Mouse (Mus musculus) layer of hippocampus, adult 18-20 months (tissue): ENCODE data around the gene Rcl1. TPM values are rescaled to one million over a fixed set of nuclear protein-coding genes. Genes with fewer than 3 reads are reported as not detected.

Source experiments
- DNase-seq, 2 experiments: peaks; one replicate each; pipeline ENCODE4 v3.0.0; 2022; ENCODE audit warnings: low spot score in 2 of 2
- total RNA-seq, 2 experiments: library from RNA; stranded (reverse); gene quantifications; 2 replicates each; pipeline ENCODE4 v1.2.3; 2021

The Rcl1 gene
- total RNA-seq, 2 experiments from 2014 or later: 21.9 to 22.3 TPM

GRCm38 (mm10) chr19:29112662-29113061 lies 11.5 kb downstream of the Rcl1 start:
- no peak for DNase-seq

- DNase-seq: no peak
Observed at GRCm38 (mm10) chr19:29113746-29114649, 12.8 kb downstream of the Rcl1 start.

GRCm38 (mm10) chr19:29116796-29117195 lies 15.6 kb downstream of the Rcl1 start:
- no peak for DNase-seq

GRCm38 (mm10) chr19:29118196-29118595 lies 17.0 kb downstream of the Rcl1 start:
- DNase-seq: no peak

GRCm38 (mm10) chr19:29120311-29120710 lies 19.1 kb downstream of the Rcl1 start:
- DNase-seq: no peak

- DNase-seq: no peak
Observed at GRCm38 (mm10) chr19:29121394-29121793, 20.2 kb downstream of the Rcl1 start.

- no peak for DNase-seq
Observed at GRCm38 (mm10) chr19:29124886-29125585, 23.9 kb downstream of the Rcl1 start.

GRCm38 (mm10) chr19:29126347-29127015 lies 25.3 kb downstream of the Rcl1 start:
- DNase-seq: no peak

GRCm38 (mm10) chr19:29127331-29127730 lies 26.2 kb downstream of the Rcl1 start:
- DNase-seq: no peak

- DNase-seq: no peak
Observed at GRCm38 (mm10) chr19:29128217-29128616, 27.0 kb downstream of the Rcl1 start.

- no peak for DNase-seq
Observed at GRCm38 (mm10) chr19:29129551-29129950, 28.4 kb downstream of the Rcl1 start.

- no peak for DNase-seq
Observed at GRCm38 (mm10) chr19:29131171-29131570, 30.0 kb downstream of the Rcl1 start.

GRCm38 (mm10) chr19:29134293-29134692 lies 33.1 kb downstream of the Rcl1 start:
- no peak for DNase-seq

GRCm38 (mm10) chr19:29135172-29135736 lies 34.1 kb downstream of the Rcl1 start:
- DNase-seq: no peak

GRCm38 (mm10) chr19:29138546-29139270 lies 37.5 kb downstream of the Rcl1 start:
- no peak for DNase-seq

- DNase-seq: peak in 1 of 2 experiments; percentile 24
Observed at GRCm38 (mm10) chr19:29139699-29140456, 38.7 kb downstream of the Rcl1 start.

GRCm38 (mm10) chr19:29140933-29141332 lies 39.8 kb downstream of the Rcl1 start:
- DNase-seq: no peak

GRCm38 (mm10) chr19:29142307-29142706 lies 41.1 kb downstream of the Rcl1 start:
- peak in 1 of 2 experiments; percentile 17 for DNase-seq

GRCm38 (mm10) chr19:29145421-29145820 lies 44.2 kb downstream of the Rcl1 start:
- no peak for DNase-seq

GRCm38 (mm10) chr19:29146820-29147219 lies 45.6 kb downstream of the Rcl1 start:
- no peak for DNase-seq
